9 mouse cellular contexts compared by ENCODE assay signal in the genomic region with DNA sequence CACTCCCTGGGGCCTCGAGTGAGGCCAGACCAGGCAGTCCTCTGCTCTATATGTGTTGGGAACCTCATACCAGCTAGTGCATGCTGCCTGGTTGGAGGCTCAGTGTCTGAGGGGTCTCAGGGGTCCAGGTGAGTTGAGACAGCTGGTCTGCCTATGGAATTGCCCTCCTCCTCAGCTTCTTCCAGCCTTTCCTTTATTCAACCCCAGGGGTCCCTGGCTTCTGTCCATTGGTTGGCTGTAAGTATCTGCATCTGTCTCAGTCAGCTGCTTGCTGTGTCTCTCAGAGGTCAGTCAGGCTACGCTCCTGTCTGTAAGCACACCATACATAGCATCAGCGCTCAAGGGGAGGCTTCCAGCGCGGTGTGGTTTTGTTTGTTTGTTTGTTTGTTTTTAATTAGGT.
"Had no signal": no experiment of that assay in that cellular context is flagged by ENCODE, and none has a peak within 500 bp of the region (broad histone marks: within the 10 kb centered on the region; RNA-seq: fewer than 3 reads in every experiment).

No protein-coding gene starts in this region.

- DNase-seq: liver, postnatal 0 days; lung, adult 2 months; lung, postnatal 14 days; lung, postnatal 36 days; midbrain, embryonic 14.5 days; right cerebral cortex, postnatal 14 days; thymus, adult 2 months; thymus, postnatal 25 days; thymus, postnatal 4 days had no signal
